Mouse (Mus musculus) olfactory bulb, adult 2 months (tissue): ENCODE results near the gene Zfp37. TPM values are rescaled to one million over a fixed set of nuclear protein-coding genes. Genes with fewer than 3 reads are reported as not detected.
"Not testable (repeated sequence)": the region's sequence is repeated elsewhere in the genome, so short reads cannot be mapped to it uniquely, and the experiment has no call there.

Experiments used
- H3K27ac ChIP-seq: fragments of 200-500 bp; 2 replicates; pipeline ENCODE4 v1.5.1; 2012; ENCODE audit warnings: low read depth, low read length; ENCODE audit not compliant: insufficient read depth
- H3K4me1 ChIP-seq: fragments of 200-500 bp; 2 replicates; pipeline ENCODE4 v1.6.1; 2012; ENCODE audit warnings: low read length; ENCODE audit not compliant: control insufficient read depth, insufficient read depth
- H3K4me3 ChIP-seq: fragments of 200-500 bp; 2 replicates; pipeline ENCODE4 v1.5.1; 2012; ENCODE audit warnings: mild to moderate bottlenecking, low read depth, low read length, moderate library complexity; ENCODE audit not compliant: insufficient read depth
- CTCF ChIP-seq: fragments of 200-500 bp; IDR thresholded peaks from 2 replicates; pipeline ENCODE4 v1.5.1; 2012; ENCODE audit warnings: low read depth, mild to moderate bottlenecking, low read length, moderate library complexity; ENCODE audit not compliant: insufficient read depth
- POLR2A ChIP-seq: fragments of 200-500 bp; IDR thresholded peaks from 2 replicates; pipeline ENCODE4 v1.6.1; 2012; ENCODE audit warnings: mild to moderate bottlenecking, low read depth, low read length, moderate library complexity; ENCODE audit not compliant: insufficient read depth
- WGBS: fragments of 180-500 bp; shearing (Covaris S2); methylation state at CpG from one replicate; pipeline ENCODE4 v1.1.7; 2018; 5-methylcytosine and 5-hydroxymethylcytosine counted together
- polyA plus RNA-seq: library from polyadenylated mRNA; stranded (reverse); fragments of >200 nt; gene quantifications from 2 replicates; pipeline ENCODE4 v1.2.4, GENCODE M21; 2012; ENCODE audit warnings: low replicate concordance; ENCODE audit not compliant: missing spikeins, insufficient read depth, insufficient read length

Gene Zfp37
- polyA plus RNA-seq, 1 experiment = not detected

DNA sequence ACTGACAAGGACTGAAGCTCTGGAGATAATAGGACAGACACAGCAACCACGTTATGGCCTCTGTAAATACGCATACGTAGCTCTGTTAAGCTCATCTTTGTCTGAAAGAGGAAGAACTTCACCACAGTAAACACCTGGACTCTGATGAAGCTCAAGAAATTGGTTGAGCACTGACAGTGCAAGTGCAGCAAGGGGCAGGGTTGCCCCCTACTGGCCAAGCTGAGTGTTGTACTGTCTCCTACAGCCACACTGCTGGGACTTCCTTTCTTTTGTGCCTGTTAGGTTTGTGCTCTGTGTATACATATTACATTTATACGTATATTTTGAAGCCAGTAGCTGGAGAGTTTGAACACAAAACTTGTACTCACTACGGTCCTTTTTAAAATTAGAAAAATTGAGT, 53.6 kb downstream of the Zfp37 start:
- Histone ChIP-seq H3K4me1 (no peaks in the 10 kb centered on the region), H3K27ac (no peak overlapping the region), H3K4me3 (no peak overlapping the region)
- TF ChIP-seq POLR2A (no peak), CTCF (no peak)
- WGBS = 52% methylated on average over 5 of the region's 5 CpGs

DNA sequence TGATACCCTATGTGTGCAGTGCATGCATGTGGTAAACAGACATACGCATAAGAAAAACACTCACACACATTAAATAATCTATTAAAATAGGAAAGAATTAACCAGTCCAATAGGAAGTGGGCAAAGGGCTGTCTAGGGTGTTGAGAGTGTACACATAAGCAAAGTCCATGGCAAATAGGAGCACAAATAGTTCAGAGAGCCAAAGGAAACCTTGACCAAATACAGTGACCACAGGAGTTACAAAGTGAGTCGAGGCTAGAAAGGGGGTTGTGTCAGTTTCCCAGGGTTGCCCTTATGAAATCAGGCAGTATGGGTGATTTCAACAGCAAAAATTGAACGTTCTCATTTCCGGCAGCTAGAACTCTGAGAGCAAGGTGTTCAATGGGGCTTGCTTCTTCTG, 56.4 kb downstream of the Zfp37 start:
- no peaks in the 10 kb centered on the region for H3K4me1 ChIP-seq
- no peak for TF ChIP-seq CTCF
- no peak for TF ChIP-seq POLR2A
- no peak overlapping the region for H3K27ac ChIP-seq
- 88% methylated on average over 4 of the region's 4 CpGs for WGBS
- H3K4me3 ChIP-seq = no peak overlapping the region

GRCm38 (mm10) chr4:62167636-62168035, 63.2 kb downstream of the Zfp37 start:
- WGBS = 71% methylated on average over 13 of the region's 13 CpGs
- not testable (repeated sequence) for H3K27ac ChIP-seq, H3K4me1 ChIP-seq, H3K4me3 ChIP-seq

DNA sequence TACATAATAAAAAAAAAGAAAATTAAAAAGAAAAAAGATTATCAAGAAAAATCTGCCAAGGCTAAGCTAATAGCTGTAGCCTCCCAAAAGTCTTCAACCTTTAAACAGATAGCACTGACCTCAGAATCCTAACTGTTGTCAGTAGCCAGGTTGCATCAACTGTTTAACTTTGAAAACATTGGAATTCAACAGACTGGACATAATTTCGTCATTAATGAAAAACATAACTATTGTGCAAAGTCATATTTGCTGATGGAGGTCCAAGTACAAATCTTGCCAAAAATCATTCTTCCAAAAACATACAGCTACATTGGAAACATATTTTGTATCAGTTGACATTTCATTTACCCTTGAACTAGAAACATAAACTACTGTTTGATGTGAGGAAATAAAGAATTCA, 72.4 kb downstream of the Zfp37 start:
- Histone ChIP-seq H3K27ac (no peak overlapping the region), H3K4me1 (no peaks in the 10 kb centered on the region), H3K4me3 (no peak overlapping the region)
- WGBS = 64% methylated on average over 1 of the region's 1 CpGs
- no peak for TF ChIP-seq POLR2A
- TF ChIP-seq CTCF = no peak

GRCm38 (mm10) chr4:62150811-62151210, 80.0 kb downstream of the Zfp37 start, which contains the start of gene Mup21:
Mup21 (minus strand) TSS chr4:62150863.
- no peak within 1 kb of the TSS for H3K4me3 ChIP-seq
- TF ChIP-seq POLR2A = no peak
- TF ChIP-seq CTCF = no peak
- H3K27ac ChIP-seq = no peak within 1 kb of the TSS
- no peaks in the 10 kb centered on the region for H3K4me1 ChIP-seq
- 82% methylated on average over 2 of the region's 2 CpGs for WGBS

Other genes with a start within 250 kb of the Zfp37 start
- not detected in 2 replicates for gene Mup20, start 176.9 kb downstream of the Zfp37 start, polyA plus RNA-seq
- gene Mup3, start 143.7 kb downstream of the Zfp37 start, polyA plus RNA-seq = not detected in 2 replicates
- gene Mup21, start 80.2 kb downstream of the Zfp37 start, polyA plus RNA-seq = not detected in 2 replicates
- gene Slc31a2, start 31.5 kb upstream of the Zfp37 start, polyA plus RNA-seq = not detected in 2 replicates
- gene Fkbp15, start 129.5 kb upstream of the Zfp37 start, polyA plus RNA-seq = not detected in 2 replicates
- not detected in 2 replicates for gene Slc31a1, start 129.7 kb upstream of the Zfp37 start, polyA plus RNA-seq
- gene Cdc26, start 177.6 kb upstream of the Zfp37 start, polyA plus RNA-seq = not detected in 2 replicates
- gene Prpf4, start 177.8 kb upstream of the Zfp37 start, polyA plus RNA-seq = not detected in 2 replicates
- gene Rnf183, start 204.2 kb upstream of the Zfp37 start, polyA plus RNA-seq = not detected in 2 replicates
- not detected in 2 replicates for gene Wdr31, start 239.8 kb upstream of the Zfp37 start, polyA plus RNA-seq
- gene Bspry, start 249.0 kb upstream of the Zfp37 start, polyA plus RNA-seq = not detected in 2 replicates